Comparison of ENCODE assay signal across 13 mouse cellular contexts in genomic region chr11:69585718-69586325, GRCm38 (mm10). TPM values are rescaled to one million over a fixed set of nuclear protein-coding genes. Genes with fewer than 3 reads are reported as not detected.
DNase-seq lines count a peak whose midpoint lies in the region; ATAC-seq and TF ChIP-seq lines count a peak whose summit lies in the region.
"Had no signal": no experiment of that assay in that cellular context is flagged by ENCODE, and none has a peak within 500 bp of the region (broad histone marks: within the 10 kb centered on the region; RNA-seq: fewer than 3 reads in every experiment).

No protein-coding gene starts in this region.

- H3K9me3 ChIP-seq in ES-Bruce4 (replicated peaks; ENCODE audit: control insufficient read depth, insufficient read depth, low read length, poor library complexity, severe bottlenecking), result no peaks in the 10 kb centered on the region
- H3K9me3 ChIP-seq in forebrain, postnatal 0 days (ENCODE audit: low read length), result no peaks in the 10 kb centered on the region
- H3K9me3 ChIP-seq: heart, embryonic 13.5 days; limb, embryonic 13.5 days; midbrain, embryonic 12.5 days; neural tube, embryonic 13.5 days had no signal

- no peak for TF ChIP-seq CTCF in ES-Bruce4 (IDR thresholded peaks at IDR 0.05; ENCODE audit: low read depth, low read length)
- TF ChIP-seq CTCF in forebrain, postnatal 0 days (IDR thresholded peaks at IDR 0.05; ENCODE audit: low read depth), result no peak

- peaks cover 2% of the 10 kb centered on the region for H3K4me1 ChIP-seq in ES-Bruce4 (ENCODE audit: control insufficient read depth, insufficient read depth, low read length)
- H3K4me1 ChIP-seq in forebrain, postnatal 0 days (ENCODE audit: insufficient read depth), result no peaks in the 10 kb centered on the region

- no peak for TF ChIP-seq POLR2A in ES-Bruce4 (IDR thresholded peaks at IDR 0.05; ENCODE audit: insufficient read depth, low read length)

- peak; percentile 83 for ATAC-seq in megakaryocyte progenitor cell, adult 5-6 weeks (replicated peaks; ENCODE audit: poor library complexity)
- no peak for ATAC-seq in forebrain, postnatal 0 days

- H3K27ac ChIP-seq in ES-Bruce4 (ENCODE audit: insufficient read depth, low read length), result peak overlapping the region; percentile 14; the same call in 1 of the 2 replicates
- H3K27ac ChIP-seq in forebrain, postnatal 0 days (ENCODE audit: low read depth, low read length), result no peak overlapping the region
- H3K27ac ChIP-seq: heart, embryonic 13.5 days; limb, embryonic 13.5 days; midbrain, embryonic 12.5 days; neural tube, embryonic 13.5 days had no signal

- H3K4me3 ChIP-seq in ES-Bruce4 (ENCODE audit: low read depth, low read length), result no peak overlapping the region
- H3K4me3 ChIP-seq in forebrain, postnatal 0 days (ENCODE audit: low read depth, low read length), result no peak overlapping the region
- H3K4me3 ChIP-seq: heart, embryonic 13.5 days; limb, embryonic 13.5 days; midbrain, embryonic 12.5 days; neural tube, embryonic 13.5 days had no signal

- H3K27me3 ChIP-seq in ES-Bruce4 (ENCODE audit: control insufficient read depth, insufficient read depth, low read length, poor library complexity, severe bottlenecking), result no peaks in the 10 kb centered on the region
- H3K27me3 ChIP-seq in forebrain, postnatal 0 days (ENCODE audit: insufficient read depth, low read length), result no peaks in the 10 kb centered on the region
- H3K27me3 ChIP-seq: heart, embryonic 13.5 days; limb, embryonic 13.5 days; midbrain, embryonic 12.5 days; neural tube, embryonic 13.5 days had no signal

- DNase-seq in MEL-GATA-1-ER (ENCODE audit: extremely low read depth, low read depth), result peak; percentile 98
- peak; percentile 11 for DNase-seq in induced T-regulatory cell, adult 2 months (ENCODE audit: low read depth)
- no peak for DNase-seq in T-cell, adult 2 months (ENCODE audit: low spot score)
- no peak for DNase-seq in ovary, postnatal 36 days (ENCODE audit: low spot score)
- DNase-seq in forebrain, postnatal 0 days, result no peak
- DNase-seq: thymus, postnatal 14 days had no signal

- peaks cover 45% of the 10 kb centered on the region for H3K36me3 ChIP-seq in ES-Bruce4 (ENCODE audit: control insufficient read depth, insufficient read depth, low read length, poor library complexity, severe bottlenecking)
- peaks cover 38% of the 10 kb centered on the region for H3K36me3 ChIP-seq in forebrain, postnatal 0 days (ENCODE audit: insufficient read depth)

- H3K9ac ChIP-seq in ES-Bruce4 (ENCODE audit: low read depth, poor library complexity, severe bottlenecking), result no peak overlapping the region
- no peak overlapping the region for H3K9ac ChIP-seq in forebrain, postnatal 0 days
- H3K9ac ChIP-seq: heart, embryonic 13.5 days; limb, embryonic 13.5 days; midbrain, embryonic 12.5 days; neural tube, embryonic 13.5 days had no signal

- no peak for TF ChIP-seq EP300 in ES-Bruce4 (IDR thresholded peaks at IDR 0.05; ENCODE audit: insufficient read depth, low read depth, low read length)

- no peak overlapping the region for H3K4me2 ChIP-seq in forebrain, postnatal 0 days (ENCODE audit: low read depth)
- H3K4me2 ChIP-seq: heart, embryonic 13.5 days; limb, embryonic 13.5 days; midbrain, embryonic 12.5 days; neural tube, embryonic 13.5 days had no signal

- WGBS in forebrain, postnatal 0 days, result 80% methylated on average over 7 of the region's 7 CpGs

RNA-seq across cellular contexts. Expression of gene Trp53, which starts 5.7 kb away (rescaled TPM):
- 230 and 277 TPM in 2 replicates for polyA plus RNA-seq in ES-Bruce4 (2011; ENCODE audit: insufficient read depth, insufficient read length, low read depth, missing spikeins)
- total RNA-seq in megakaryocyte progenitor cell, adult 5-6 weeks (2015), result 124 and 173 TPM in 2 replicates
- 65.1 and 65.6 TPM in 2 replicates for total RNA-seq in megakaryocyte progenitor cell, adult 5-6 weeks (2017)
- 40.1 and 43.1 TPM in 2 replicates for total RNA-seq in forebrain, postnatal 0 days (2014; rRNA removed)
- 52.4 and 59.8 TPM in 2 replicates for polyA plus RNA-seq in forebrain, postnatal 0 days (2015; fragmentation: Nextera tagmentation; extraction: Ambion mirVana)

RNA-seq across cellular contexts. Expression of gene Wrap53, which starts 5.8 kb away (rescaled TPM):
- 10.3 and 17.8 TPM in 2 replicates for polyA plus RNA-seq in ES-Bruce4 (2011; ENCODE audit: insufficient read depth, insufficient read length, low read depth, missing spikeins)
- total RNA-seq in megakaryocyte progenitor cell, adult 5-6 weeks (2015), result 16.2 and 18.3 TPM in 2 replicates
- total RNA-seq in megakaryocyte progenitor cell, adult 5-6 weeks (2017), result 6.2 and 6.9 TPM in 2 replicates
- 10.5 and 13.1 TPM in 2 replicates for total RNA-seq in forebrain, postnatal 0 days (2014; rRNA removed)
- 14.6 and 17.3 TPM in 2 replicates for polyA plus RNA-seq in forebrain, postnatal 0 days (2015; fragmentation: Nextera tagmentation; extraction: Ambion mirVana)

RNA-seq across cellular contexts. Expression of gene Atp1b2, which starts 19.9 kb away (rescaled TPM):
- 20.4 and 24.0 TPM in 2 replicates for polyA plus RNA-seq in ES-Bruce4 (2011; ENCODE audit: insufficient read depth, insufficient read length, low read depth, missing spikeins)
- total RNA-seq in megakaryocyte progenitor cell, adult 5-6 weeks (2015), result 19.6 and 44.5 TPM in 2 replicates
- total RNA-seq in megakaryocyte progenitor cell, adult 5-6 weeks (2017), result 2.0 and 4.0 TPM in 2 replicates
- total RNA-seq in forebrain, postnatal 0 days (2014; rRNA removed), result 38.9 and 74.0 TPM in 2 replicates
- polyA plus RNA-seq in forebrain, postnatal 0 days (2015; fragmentation: Nextera tagmentation; extraction: Ambion mirVana), result 83.2 and 106 TPM in 2 replicates

RNA-seq across cellular contexts. Expression of gene Efnb3, which starts 25.8 kb away (rescaled TPM):
- 3.9 and 4.0 TPM in 2 replicates for polyA plus RNA-seq in ES-Bruce4 (2011; ENCODE audit: insufficient read depth, insufficient read length, low read depth, missing spikeins)
- 0.15 TPM in 1 of 2 replicates, not detected in the other for total RNA-seq in megakaryocyte progenitor cell, adult 5-6 weeks (2015)
- total RNA-seq in megakaryocyte progenitor cell, adult 5-6 weeks (2017), result 0.24 and 0.33 TPM in 2 replicates
- 137 and 184 TPM in 2 replicates for total RNA-seq in forebrain, postnatal 0 days (2014; rRNA removed)
- polyA plus RNA-seq in forebrain, postnatal 0 days (2015; fragmentation: Nextera tagmentation; extraction: Ambion mirVana), result 149 and 171 TPM in 2 replicates

RNA-seq across cellular contexts. Expression of gene Shbg, which starts 31.9 kb away (rescaled TPM):
- polyA plus RNA-seq in ES-Bruce4 (2011; ENCODE audit: insufficient read depth, insufficient read length, low read depth, missing spikeins), result not detected in 2 replicates
- not detected in 2 replicates for total RNA-seq in megakaryocyte progenitor cell, adult 5-6 weeks (2015)
- total RNA-seq in megakaryocyte progenitor cell, adult 5-6 weeks (2017), result not detected in 2 replicates
- not detected in 2 replicates for total RNA-seq in forebrain, postnatal 0 days (2014; rRNA removed)
- not detected in 2 replicates for polyA plus RNA-seq in forebrain, postnatal 0 days (2015; fragmentation: Nextera tagmentation; extraction: Ambion mirVana)
- polyA plus RNA-seq: intestine, embryonic 14.5 days; limb, embryonic 13.5 days; midbrain, embryonic 12.5 days; neural tube, embryonic 13.5 days had no signal

Comparison
In these comparisons a context has a peak if more than half of its experiments do, and no peak if none do; other contexts are left out.
1. DNase-seq: peak in MEL-GATA-1-ER (single experiment) and induced T-regulatory cell, adult 2 months (single experiment); none in T-cell, adult 2 months (single experiment), ovary, postnatal 36 days (single experiment) and forebrain, postnatal 0 days (single experiment).